9 mouse cellular contexts compared by ENCODE assay signal in genomic region chr11:83849529-83850335, GRCm38 (mm10). TPM values are rescaled to one million over a fixed set of nuclear protein-coding genes. Genes with fewer than 3 reads are reported as not detected.
DNase-seq lines count a peak whose midpoint lies in the region; ATAC-seq and TF ChIP-seq lines count a peak whose summit lies in the region.
"Had no signal": no experiment of that assay in that cellular context is flagged by ENCODE, and none has a peak within 500 bp of the region (broad histone marks: within the 10 kb centered on the region; RNA-seq: fewer than 3 reads in every experiment).

Gene Hnf1b (plus strand): TSS chr11:83850063.

- peak within 1 kb of the TSS; percentile 13; the same call in 1 of the 2 replicates for H3K4me2 ChIP-seq in hindbrain, embryonic 12.5 days (replicated peaks)
- no peak within 1 kb of the TSS for H3K4me2 ChIP-seq in hindbrain, embryonic 16.5 days (ENCODE audit: low read length)
- peak within 1 kb of the TSS; percentile 60 for H3K4me2 ChIP-seq in heart, embryonic 13.5 days
- peak within 1 kb of the TSS; percentile 53 for H3K4me2 ChIP-seq in liver, embryonic 15.5 days

- ATAC-seq in hindbrain, embryonic 12.5 days (ENCODE audit: low FRiP score) = no peak
- ATAC-seq in hindbrain, embryonic 16.5 days = no peak
- ATAC-seq in heart, embryonic 13.5 days (ENCODE audit: extremely low read depth, insufficient number of reproducible peaks, low FRiP score, low TSS enrichment) = no peak
- ATAC-seq in liver, embryonic 15.5 days (ENCODE audit: insufficient read depth) = no peak

- H3K27me3 ChIP-seq in hindbrain, embryonic 12.5 days = peaks cover 69% of the 10 kb centered on the region
- H3K27me3 ChIP-seq in hindbrain, embryonic 16.5 days (replicated peaks; ENCODE audit: control insufficient read depth, insufficient read depth, low read length) = peaks cover 26% of the 10 kb centered on the region
- H3K27me3 ChIP-seq in heart, embryonic 13.5 days (replicated peaks) = peaks cover 74% of the 10 kb centered on the region
- H3K27me3 ChIP-seq in liver, embryonic 15.5 days = peaks cover 71% of the 10 kb centered on the region

- peak; percentile 34 for DNase-seq in R1 (ENCODE audit: low read depth, low spot score)
- peak; percentile 65 for DNase-seq in yolk sac, embryonic 10.5 days (ENCODE audit: low spot score)
- no peak for DNase-seq in layer of hippocampus, adult 2 months (ENCODE audit: low spot score in 2 of 2)
- DNase-seq in layer of hippocampus, postnatal 36 days = no peak

- H3K27ac ChIP-seq in hindbrain, embryonic 12.5 days = no peak within 1 kb of the TSS
- no peak within 1 kb of the TSS for H3K27ac ChIP-seq in hindbrain, embryonic 16.5 days (ENCODE audit: low read depth, low read length)
- H3K27ac ChIP-seq in heart, embryonic 13.5 days (replicated peaks) = no peak within 1 kb of the TSS
- peak within 1 kb of the TSS; percentile 57 for H3K27ac ChIP-seq in liver, embryonic 15.5 days (replicated peaks)
- no peak within 1 kb of the TSS for H3K27ac ChIP-seq in layer of hippocampus, adult 2 months
- H3K27ac ChIP-seq: macrophage had no signal

- H3K9me3 ChIP-seq in hindbrain, embryonic 12.5 days (replicated peaks) = no peaks in the 10 kb centered on the region
- no peaks in the 10 kb centered on the region for H3K9me3 ChIP-seq in hindbrain, embryonic 16.5 days (ENCODE audit: control insufficient read depth, low read length)
- H3K9me3 ChIP-seq in heart, embryonic 13.5 days = no peaks in the 10 kb centered on the region
- H3K9me3 ChIP-seq in liver, embryonic 15.5 days (replicated peaks) = no peaks in the 10 kb centered on the region

- H3K4me1 ChIP-seq in hindbrain, embryonic 12.5 days = peaks cover 20% of the 10 kb centered on the region
- H3K4me1 ChIP-seq in hindbrain, embryonic 16.5 days (ENCODE audit: control insufficient read depth, insufficient read depth, low read depth, low read length) = peaks cover 3% of the 10 kb centered on the region
- peaks cover 38% of the 10 kb centered on the region for H3K4me1 ChIP-seq in heart, embryonic 13.5 days
- H3K4me1 ChIP-seq in liver, embryonic 15.5 days (replicated peaks) = no peaks in the 10 kb centered on the region

- H3K36me3 ChIP-seq in hindbrain, embryonic 12.5 days = no peaks in the 10 kb centered on the region
- H3K36me3 ChIP-seq in hindbrain, embryonic 16.5 days (ENCODE audit: control insufficient read depth, insufficient read depth, low read length) = no peaks in the 10 kb centered on the region
- H3K36me3 ChIP-seq in heart, embryonic 13.5 days = no peaks in the 10 kb centered on the region
- no peaks in the 10 kb centered on the region for H3K36me3 ChIP-seq in liver, embryonic 15.5 days (replicated peaks)

- H3K9ac ChIP-seq in hindbrain, embryonic 12.5 days = no peak within 1 kb of the TSS
- no peak within 1 kb of the TSS for H3K9ac ChIP-seq in hindbrain, embryonic 16.5 days (ENCODE audit: low read depth, low read length)
- peak within 1 kb of the TSS; percentile 21; the same call in 1 of the 2 replicates for H3K9ac ChIP-seq in heart, embryonic 13.5 days
- peak within 1 kb of the TSS; percentile 35; the same call in 1 of the 2 replicates for H3K9ac ChIP-seq in liver, embryonic 15.5 days

- TF ChIP-seq CTCF in layer of hippocampus, adult 2 months (conservative IDR thresholded peaks at IDR 0.05) = no peak

- H3K4me3 ChIP-seq in hindbrain, embryonic 12.5 days = 0 out of 2 replicates have a peak within 1 kb of the TSS, but pooled peaks have one; percentile 3
- H3K4me3 ChIP-seq in hindbrain, embryonic 16.5 days (ENCODE audit: low read length) = no peak within 1 kb of the TSS
- H3K4me3 ChIP-seq in heart, embryonic 13.5 days = peak within 1 kb of the TSS; percentile 43
- H3K4me3 ChIP-seq in liver, embryonic 15.5 days (replicated peaks) = peak within 1 kb of the TSS; percentile 46
- no peak within 1 kb of the TSS for H3K4me3 ChIP-seq in layer of hippocampus, adult 2 months

- WGBS in hindbrain, embryonic 12.5 days = 5% methylated on average over 34 of the region's 36 CpGs
- WGBS in hindbrain, embryonic 16.5 days = 2% methylated on average over 31 of the region's 36 CpGs
- 1% methylated on average over 33 of the region's 36 CpGs for WGBS in heart, embryonic 13.5 days
- WGBS in liver, embryonic 15.5 days (ENCODE audit: insufficient replicate concordance) = 4% methylated on average over 36 of the region's 36 CpGs

RNA-seq across cellular contexts. Expression of gene Hnf1b, which starts in this region (rescaled TPM):
- polyA plus RNA-seq in hindbrain, embryonic 12.5 days (2016; fragmentation: Nextera tagmentation; extraction: Ambion mirVana) = 0.09 TPM in 1 of 2 replicates, not detected in the other
- 0.25 and 0.33 TPM in 2 replicates for polyA plus RNA-seq in hindbrain, embryonic 16.5 days (2015; fragmentation: Nextera tagmentation; extraction: Ambion mirVana)
- 0.31 and 1.1 TPM in 2 replicates for polyA plus RNA-seq in heart, embryonic 13.5 days (2015; fragmentation: Nextera tagmentation; extraction: Ambion mirVana)
- polyA plus RNA-seq in liver, embryonic 15.5 days (2015; fragmentation: Nextera tagmentation; extraction: Ambion mirVana) = 3.1 and 4.8 TPM in 2 replicates
- total RNA-seq in layer of hippocampus, adult 2 months (2021) = under 1 TPM; 0.15 to 0.22 TPM
- total RNA-seq in layer of hippocampus, postnatal 36 days (2021) = under 1 TPM in 1 of 2 experiments, not detected in 1; 0.52 TPM
- polyA plus RNA-seq: macrophage had no signal

Comparison
In these comparisons a context has a peak if more than half of its experiments do, and no peak if none do; other contexts are left out.
1. H3K4me3 ChIP-seq: peak in hindbrain, embryonic 12.5 days (single experiment), heart, embryonic 13.5 days (single experiment) and liver, embryonic 15.5 days (single experiment); none in hindbrain, embryonic 16.5 days (single experiment) and layer of hippocampus, adult 2 months (single experiment).
2. H3K9ac ChIP-seq: peak in heart, embryonic 13.5 days (single experiment) and liver, embryonic 15.5 days (single experiment); none in hindbrain, embryonic 12.5 days (single experiment) and hindbrain, embryonic 16.5 days (single experiment).
3. DNase-seq: peak in R1 (single experiment) and yolk sac, embryonic 10.5 days (single experiment); none in layer of hippocampus, adult 2 months (0 of 2) and layer of hippocampus, postnatal 36 days (0 of 2).